Mouse (Mus musculus) heart, embryonic 11.5 days (tissue): ENCODE data around the gene Kctd7. TPM values are rescaled to one million over a fixed set of nuclear protein-coding genes. Genes with fewer than 3 reads are reported as not detected.

Experiments used
- ATAC-seq: fragments of 200-750 bp; cut with Nextera tagmentation; replicated peaks from 2 replicates; pipeline ENCODE4 v1.8.0; 2017; ENCODE audit warnings: moderate library complexity; ENCODE audit not compliant: insufficient number of reproducible peaks, low FRiP score, low TSS enrichment
- H3K27ac ChIP-seq: fragments of 300-500 bp; sonication (generic); 2 replicates; pipeline ENCODE4 v1.5.1; 2014; ENCODE audit warnings: mild to moderate bottlenecking, low read depth, low read length
- H3K27me3 ChIP-seq: fragments of 300-500 bp; sonication (generic); 2 replicates; pipeline ENCODE4 v1.6.1; 2014; ENCODE audit warnings: mild to moderate bottlenecking, low read length, mixed read lengths; ENCODE audit not compliant: control insufficient read depth, insufficient read depth
- H3K36me3 ChIP-seq: fragments of 300-500 bp; sonication (generic); 2 replicates; pipeline ENCODE4 v1.6.1; 2014; ENCODE audit warnings: mild to moderate bottlenecking, low read length, moderate library complexity, mixed read lengths; ENCODE audit not compliant: control insufficient read depth, insufficient read depth
- H3K4me1 ChIP-seq: fragments of 300-500 bp; sonication (generic); 2 replicates; pipeline ENCODE4 v1.6.1; 2014; ENCODE audit warnings: low read length; ENCODE audit not compliant: control insufficient read depth, insufficient read depth
- H3K4me2 ChIP-seq: fragments of 300-500 bp; sonication (generic); 2 replicates; pipeline ENCODE4 v1.6.1; 2014; ENCODE audit warnings: mild to moderate bottlenecking, moderate library complexity
- H3K4me3 ChIP-seq: fragments of 300-500 bp; sonication (generic); 2 replicates; pipeline ENCODE4 v1.5.1; 2014; ENCODE audit warnings: low read depth, low read length
- H3K9ac ChIP-seq: fragments of 300-500 bp; sonication (generic); 2 replicates; pipeline ENCODE4 v1.6.1; 2014; ENCODE audit warnings: mild to moderate bottlenecking, low read depth, low read length, moderate library complexity
- H3K9me3 ChIP-seq: fragments of 300-500 bp; sonication (generic); replicated peaks from 2 replicates; pipeline ENCODE4 v1.6.1; 2016; ENCODE audit warnings: low read length; ENCODE audit not compliant: control insufficient read depth
- WGBS: fragments of 180-500 bp; shearing (Covaris S2); extraction: QIAGEN DNeasy Blood & Tissue Kit; methylation state at CpG from one replicate; pipeline ENCODE4 v1.1.7; 2014; ENCODE audit not compliant: insufficient replicate concordance; 5-methylcytosine and 5-hydroxymethylcytosine counted together
- polyA plus RNA-seq: library from polyadenylated mRNA; unstranded; fragments of >200 nt; fragmentation: Nextera tagmentation; extraction: Ambion mirVana; gene quantifications from 2 replicates; pipeline ENCODE4 v1.2.1, GENCODE M21; 2014

The Kctd7 gene
- polyA plus RNA-seq, 1 experiment from 2014 or later: 3.0 TPM

DNA sequence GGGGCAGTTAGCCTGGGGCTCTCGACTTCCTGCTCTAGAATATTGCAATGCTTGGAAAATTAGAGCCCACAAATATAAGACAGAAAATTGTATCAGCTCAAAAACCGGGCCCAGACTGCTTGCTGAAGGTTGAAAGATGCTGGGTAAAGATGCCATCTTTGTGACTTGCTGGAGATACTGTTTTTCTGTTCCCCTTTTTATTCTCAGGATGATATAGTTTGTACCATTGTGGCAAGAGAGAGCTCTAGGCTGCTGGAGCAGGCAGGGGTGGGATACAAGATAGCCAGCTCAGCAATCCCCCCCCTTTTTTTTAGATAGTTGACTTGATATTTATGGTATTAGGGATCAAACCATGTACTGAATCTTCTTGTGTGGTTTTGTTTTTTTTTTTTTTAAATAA is 9.6 kb downstream of the Kctd7 start:
- WGBS: 85% methylated on average over 2 of the region's 2 CpGs
- H3K9ac ChIP-seq: no peak overlapping the region
- no peak overlapping the region for H3K4me2 ChIP-seq
- H3K27ac ChIP-seq: no peak overlapping the region
- H3K36me3 ChIP-seq: no peaks in the 10 kb centered on the region
- ATAC-seq: no peak
- peaks cover 7% of the 10 kb centered on the region; the same call in 1 of the 2 replicates for H3K4me1 ChIP-seq
- no peak overlapping the region for H3K4me3 ChIP-seq
- no peaks in the 10 kb centered on the region for H3K9me3 ChIP-seq
- peaks cover 6% of the 10 kb centered on the region for H3K27me3 ChIP-seq

DNA sequence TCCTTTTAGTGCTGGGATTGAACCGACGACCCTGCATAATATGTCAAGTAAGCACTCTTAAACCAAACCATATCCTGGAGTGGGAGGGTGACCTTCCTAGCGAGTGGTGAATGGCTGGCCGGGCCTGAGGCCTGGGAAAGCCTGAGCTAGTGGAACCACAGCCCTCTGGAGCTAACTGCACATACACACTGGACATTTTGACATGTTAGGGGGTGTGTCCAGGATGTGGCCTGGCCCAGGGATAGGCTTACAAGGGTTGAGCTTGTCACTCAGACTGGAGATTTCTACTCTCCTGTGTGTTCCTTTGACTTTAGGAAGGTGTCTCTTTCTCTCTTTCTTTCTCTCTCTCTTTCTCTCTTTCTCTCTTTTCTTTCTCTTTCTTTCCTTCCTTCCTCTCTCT is 13.9 kb downstream of the Kctd7 start:
- Histone ChIP-seq H3K36me3 (no peaks in the 10 kb centered on the region), H3K9ac (no peak overlapping the region), H3K9me3 (no peaks in the 10 kb centered on the region), H3K4me1 (peaks cover 7% of the 10 kb centered on the region; the same call in 1 of the 2 replicates), H3K27me3 (peaks cover 3% of the 10 kb centered on the region; the same call in 1 of the 2 replicates), H3K4me2 (no peak overlapping the region), H3K27ac (no peak overlapping the region), H3K4me3 (no peak overlapping the region)
- ATAC-seq: no peak
- 77% methylated on average over 4 of the region's 4 CpGs for WGBS

- Histone ChIP-seq H3K9me3 (no peaks in the 10 kb centered on the region), H3K4me1 (peaks cover 7% of the 10 kb centered on the region; the same call in 1 of the 2 replicates), H3K4me3 (no peak overlapping the region), H3K4me2 (no peak overlapping the region), H3K27me3 (peaks cover 3% of the 10 kb centered on the region; the same call in 1 of the 2 replicates), H3K9ac (no peak overlapping the region), H3K27ac (no peak overlapping the region), H3K36me3 (no peaks in the 10 kb centered on the region)
- 59% methylated on average over 7 of the region's 7 CpGs for WGBS
- no peak for ATAC-seq
Measured at GRCm38 (mm10) chr5:130159761-130160201, 15.1 kb downstream of the Kctd7 start.

DNA sequence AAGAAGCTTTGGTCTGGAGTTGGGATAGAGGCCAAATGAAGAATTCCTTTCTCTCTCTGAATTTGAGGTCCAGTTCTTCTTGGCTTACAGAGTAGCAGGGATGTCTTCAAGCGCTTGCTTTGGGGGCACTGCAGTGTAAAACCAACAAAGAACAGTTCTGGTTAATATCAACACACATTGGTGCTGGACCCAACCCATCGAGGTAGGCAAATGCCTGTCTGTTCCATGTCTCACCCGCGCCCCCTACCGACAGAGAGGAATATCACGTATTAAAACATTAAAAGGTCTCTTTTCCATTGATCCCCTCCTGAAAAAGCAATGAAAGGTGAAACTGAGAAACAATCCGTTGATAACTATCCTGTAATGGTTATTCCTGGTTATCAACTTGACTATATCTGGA is 19.0 kb downstream of the Kctd7 start:
- 3% methylated on average over 7 of the region's 7 CpGs for WGBS
- H3K4me2 ChIP-seq: no peak overlapping the region
- H3K4me1 ChIP-seq: no peaks in the 10 kb centered on the region
- no peak overlapping the region for H3K27ac ChIP-seq
- no peak overlapping the region for H3K4me3 ChIP-seq
- H3K9me3 ChIP-seq: no peaks in the 10 kb centered on the region
- peaks cover 3% of the 10 kb centered on the region; the same call in 1 of the 2 replicates for H3K27me3 ChIP-seq
- no peaks in the 10 kb centered on the region for H3K36me3 ChIP-seq
- no peak for ATAC-seq
- H3K9ac ChIP-seq: no peak overlapping the region

DNA sequence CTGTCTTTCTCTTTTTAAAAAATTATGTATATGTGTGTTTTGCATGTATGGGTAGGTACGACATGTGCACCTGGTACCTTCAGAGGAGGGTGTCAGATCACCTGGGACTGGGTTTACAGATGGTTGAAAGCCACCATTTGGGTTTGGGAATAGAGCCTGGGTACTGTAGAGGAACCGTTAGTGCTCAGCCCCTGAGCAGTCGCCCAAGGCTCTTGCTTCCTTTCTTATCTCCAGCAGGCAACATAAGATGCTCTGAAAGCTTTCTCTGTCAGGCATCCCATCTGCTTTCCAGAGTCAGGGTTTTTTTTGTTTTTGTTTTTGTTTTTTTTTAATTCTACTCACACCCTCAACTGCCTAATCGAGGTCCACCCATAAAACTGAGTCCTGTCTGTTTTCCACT is 20.6 kb downstream of the Kctd7 start:
- no peak for ATAC-seq
- Histone ChIP-seq H3K36me3 (no peaks in the 10 kb centered on the region), H3K9me3 (no peaks in the 10 kb centered on the region), H3K4me2 (no peak overlapping the region), H3K4me1 (no peaks in the 10 kb centered on the region), H3K9ac (no peak overlapping the region), H3K27me3 (peaks cover 3% of the 10 kb centered on the region; the same call in 1 of the 2 replicates), H3K4me3 (no peak overlapping the region), H3K27ac (no peak overlapping the region)
- 73% methylated on average over 4 of the region's 4 CpGs for WGBS

DNA sequence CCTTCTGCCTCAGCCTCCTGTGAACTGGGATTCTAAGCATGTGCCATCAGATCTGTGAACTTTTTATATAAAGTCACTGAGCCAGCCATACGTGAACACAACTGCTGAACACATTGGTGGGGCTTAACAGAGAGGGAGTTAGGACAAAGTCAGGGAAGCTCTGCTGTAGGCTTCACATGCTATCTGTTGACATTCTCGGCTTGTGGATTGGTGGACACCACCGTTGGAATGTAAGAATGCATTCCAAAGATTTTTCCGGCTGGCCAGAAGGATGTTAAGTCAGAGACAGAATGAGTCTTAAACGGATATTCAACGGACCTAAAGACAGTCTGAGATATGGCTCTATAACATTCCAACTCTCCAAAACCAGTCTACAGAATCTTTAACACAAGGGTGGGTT is 24.4 kb downstream of the Kctd7 start:
- Histone ChIP-seq H3K36me3 (no peaks in the 10 kb centered on the region), H3K9me3 (no peaks in the 10 kb centered on the region), H3K4me3 (no peak overlapping the region), H3K27me3 (peaks cover 3% of the 10 kb centered on the region; the same call in 1 of the 2 replicates), H3K4me2 (no peak overlapping the region), H3K9ac (no peak overlapping the region), H3K27ac (no peak overlapping the region), H3K4me1 (peaks cover 15% of the 10 kb centered on the region)
- ATAC-seq: no peak
- 33% methylated on average over 6 of the region's 6 CpGs for WGBS

DNA sequence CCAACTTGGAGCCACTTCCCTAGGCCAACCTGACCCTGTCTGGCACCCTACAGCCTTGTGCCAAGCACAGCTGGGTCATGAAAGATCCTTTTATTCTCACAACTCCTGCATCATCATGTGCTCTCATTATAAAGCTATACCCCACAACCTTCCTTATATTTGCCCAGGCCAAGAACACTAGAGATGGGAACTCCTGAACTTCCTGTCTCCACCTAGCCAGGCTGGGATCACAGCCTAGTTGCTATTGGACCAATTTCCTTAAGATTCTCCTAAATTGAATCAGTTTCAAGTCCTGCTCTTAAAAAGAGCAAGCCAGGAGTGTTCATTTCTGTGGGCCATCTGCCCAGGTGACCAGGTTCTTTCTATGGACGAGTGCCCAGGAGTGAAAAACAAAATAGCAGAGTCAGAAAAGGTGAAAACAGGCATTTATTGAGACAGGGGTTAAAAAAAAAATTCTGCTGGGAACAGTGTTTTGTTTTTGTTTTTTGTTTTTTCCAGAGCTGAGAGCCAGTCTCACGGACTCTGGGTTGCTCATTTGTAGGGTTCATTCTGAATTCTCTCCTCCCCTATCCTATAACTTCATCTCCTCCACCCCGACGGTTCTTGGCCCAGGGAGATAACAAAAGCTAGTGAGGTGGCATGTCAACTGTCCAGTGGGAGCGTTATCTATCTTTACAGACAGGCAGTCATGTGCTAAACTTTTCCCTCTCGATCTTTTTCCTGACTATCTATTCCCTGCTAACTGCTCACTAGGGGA is 26.2 kb downstream of the Kctd7 start:
- Histone ChIP-seq H3K36me3 (no peaks in the 10 kb centered on the region), H3K4me3 (peak overlapping the region; percentile 93), H3K4me1 (peaks cover 15% of the 10 kb centered on the region), H3K9me3 (no peaks in the 10 kb centered on the region), H3K27ac (peak overlapping the region; percentile 97), H3K9ac (peak overlapping the region; percentile 77), H3K4me2 (peak overlapping the region; percentile 77), H3K27me3 (no peaks in the 10 kb centered on the region)
- ATAC-seq: peak; percentile 84
- WGBS: 8% methylated on average over 6 of the region's 6 CpGs

- Histone ChIP-seq H3K36me3 (no peaks in the 10 kb centered on the region), H3K9me3 (no peaks in the 10 kb centered on the region), H3K9ac (peak within 1 kb of the TSS; percentile 77), H3K27me3 (no peaks in the 10 kb centered on the region), H3K4me1 (peaks cover 15% of the 10 kb centered on the region), H3K27ac (peak within 1 kb of the TSS; percentile 97), H3K4me2 (peak within 1 kb of the TSS; percentile 77), H3K4me3 (peak within 1 kb of the TSS; percentile 93)
- ATAC-seq: peak; percentile 92
- under 1% methylated on average over 49 of the region's 62 CpGs for WGBS
Measured at GRCm38 (mm10) chr5:130171423-130171954, 26.8 kb downstream of the Kctd7 start, which contains the start of gene Rabgef1. TSS of gene Rabgef1 (plus strand) at chr5:130171798.
